Mouse (Mus musculus) lung, postnatal 0 days (tissue): ENCODE results near the gene Aoc3.

Experiments used
- CTCF ChIP-seq: IDR thresholded peaks from 2 replicates; pipeline ENCODE4 v1.5.1; 2016; ENCODE audit warnings: antibody characterized with exemption, mild to moderate bottlenecking
- EP300 ChIP-seq: IDR thresholded peaks from 2 replicates; pipeline ENCODE4 v1.6.1; 2016; ENCODE audit warnings: antibody characterized with exemption, mild to moderate bottlenecking, control low read depth

DNA sequence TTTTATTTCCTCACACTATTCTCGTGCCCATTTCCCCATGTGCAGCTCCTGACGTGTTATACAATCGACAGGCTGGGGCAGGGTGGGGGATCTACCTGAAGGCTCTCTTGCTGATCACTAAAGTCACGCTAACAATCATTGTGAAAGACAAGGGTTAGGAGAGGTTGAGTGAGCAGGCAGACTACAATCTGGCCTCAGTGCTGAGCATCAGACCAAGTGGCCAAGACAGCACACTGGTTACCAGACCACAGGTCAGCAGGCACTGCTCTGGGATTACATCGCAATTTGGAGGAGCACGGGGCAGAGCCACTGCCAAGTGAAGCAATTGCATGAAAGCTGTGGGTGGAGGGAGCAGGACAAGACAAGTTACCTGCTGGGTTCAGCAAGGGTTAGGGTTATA lies 48.5 kb downstream of the Aoc3 start:
- TF ChIP-seq CTCF (no peak), EP300 (no peak)
